Mouse (Mus musculus) lung, postnatal 36 days (tissue): ENCODE data around the gene Traf3ip2.

ENCODE experiments used
- DNase-seq: peaks from one replicate; pipeline ENCODE4 v3.0.0; 2022; ENCODE audit warnings: mixed read lengths

Gene Traf3ip2

GRCm38 (mm10) chr10:39638862-39639261 lies 26.1 kb downstream of the Traf3ip2 start:
- DNase-seq = no peak

GRCm38 (mm10) chr10:39639783-39640182 lies 27.0 kb downstream of the Traf3ip2 start:
- peak; percentile 45 for DNase-seq

GRCm38 (mm10) chr10:39640817-39641226 lies 28.1 kb downstream of the Traf3ip2 start:
- DNase-seq = peak; percentile 72

GRCm38 (mm10) chr10:39645789-39646628 lies 33.3 kb downstream of the Traf3ip2 start:
- no peak for DNase-seq

- peak; percentile 78 for DNase-seq
Observed at GRCm38 (mm10) chr10:39646629-39647019, 33.9 kb downstream of the Traf3ip2 start.

- peak; percentile 55 for DNase-seq
Observed at GRCm38 (mm10) chr10:39647118-39647517, 34.4 kb downstream of the Traf3ip2 start.

GRCm38 (mm10) chr10:39648278-39648677 lies 35.5 kb downstream of the Traf3ip2 start:
- no peak for DNase-seq

- DNase-seq = no peak
Observed at GRCm38 (mm10) chr10:39649550-39649949, 36.8 kb downstream of the Traf3ip2 start.

GRCm38 (mm10) chr10:39650316-39650715 lies 37.6 kb downstream of the Traf3ip2 start:
- no peak for DNase-seq

- no peak for DNase-seq
Observed at GRCm38 (mm10) chr10:39654001-39654416, 41.3 kb downstream of the Traf3ip2 start.

GRCm38 (mm10) chr10:39658901-39659410 lies 46.2 kb downstream of the Traf3ip2 start:
- no peak for DNase-seq

- peak; percentile 84 for DNase-seq
Observed at GRCm38 (mm10) chr10:39659411-39660268, 46.9 kb downstream of the Traf3ip2 start.

GRCm38 (mm10) chr10:39660269-39660655 lies 47.5 kb downstream of the Traf3ip2 start:
- DNase-seq = no peak

- peak; percentile 38 for DNase-seq
Observed at GRCm38 (mm10) chr10:39660698-39661097, 48.0 kb downstream of the Traf3ip2 start.

GRCm38 (mm10) chr10:39665071-39665502 lies 52.4 kb downstream of the Traf3ip2 start:
- peak; percentile 41 for DNase-seq

- DNase-seq = no peak
Observed at GRCm38 (mm10) chr10:39666027-39666426, 53.3 kb downstream of the Traf3ip2 start.

- no peak for DNase-seq
Observed at GRCm38 (mm10) chr10:39671451-39671850, 58.7 kb downstream of the Traf3ip2 start.

- DNase-seq = no peak
Observed at GRCm38 (mm10) chr10:39672547-39673051, 59.9 kb downstream of the Traf3ip2 start.

- no peak for DNase-seq
Observed at GRCm38 (mm10) chr10:39674106-39674505, 61.4 kb downstream of the Traf3ip2 start.

- DNase-seq = no peak
Observed at GRCm38 (mm10) chr10:39674766-39675165, 62.0 kb downstream of the Traf3ip2 start.

GRCm38 (mm10) chr10:39678199-39678791 lies 65.6 kb downstream of the Traf3ip2 start:
- no peak for DNase-seq

GRCm38 (mm10) chr10:39681014-39681413 lies 68.3 kb downstream of the Traf3ip2 start:
- DNase-seq = no peak

- DNase-seq = no peak
Observed at GRCm38 (mm10) chr10:39682556-39682955, 69.8 kb downstream of the Traf3ip2 start.
